Mouse (Mus musculus) hindbrain, embryonic 15.5 days (tissue): Measurements from ENCODE around the gene Bsx. TPM values are rescaled to one million over a fixed set of nuclear protein-coding genes. Genes with fewer than 3 reads are reported as not detected.

Experiments used
- ATAC-seq: fragments of 200-750 bp; cut with Nextera tagmentation; 2 replicates; pipeline ENCODE4 v1.8.0; 2017; ENCODE audit warnings: low read depth, moderate number of reproducible peaks, moderate TSS enrichment; ENCODE audit not compliant: low FRiP score
- H3K27ac ChIP-seq: fragments of 300-500 bp; sonication (generic); replicated peaks from 2 replicates; pipeline ENCODE4 v1.5.1; 2015; ENCODE audit warnings: mild to moderate bottlenecking, inconsistent platforms
- H3K27me3 ChIP-seq: fragments of 300-500 bp; sonication (generic); 2 replicates; pipeline ENCODE4 v1.6.1; 2015; ENCODE audit warnings: control low read depth, inconsistent platforms
- H3K36me3 ChIP-seq: fragments of 300-500 bp; sonication (generic); 2 replicates; pipeline ENCODE4 v1.6.1; 2015; ENCODE audit warnings: control low read depth, inconsistent platforms
- H3K4me1 ChIP-seq: fragments of 300-500 bp; sonication (generic); replicated peaks from 2 replicates; pipeline ENCODE4 v1.6.1; 2015; ENCODE audit warnings: control low read depth, inconsistent platforms
- H3K4me2 ChIP-seq: fragments of 300-500 bp; sonication (generic); 2 replicates; pipeline ENCODE4 v1.6.1; 2015; ENCODE audit warnings: moderate library complexity, mild to moderate bottlenecking, inconsistent platforms
- H3K4me3 ChIP-seq: fragments of 300-500 bp; sonication (generic); 2 replicates; pipeline ENCODE4 v1.5.1; 2015; ENCODE audit warnings: mild to moderate bottlenecking, inconsistent platforms
- H3K9ac ChIP-seq: fragments of 300-500 bp; sonication (generic); 2 replicates; pipeline ENCODE4 v1.6.1; 2015; ENCODE audit warnings: inconsistent platforms
- H3K9me3 ChIP-seq: fragments of 300-500 bp; sonication (generic); 2 replicates; pipeline ENCODE4 v1.6.1; 2016; ENCODE audit warnings: control low read depth, inconsistent platforms
- WGBS: fragments of 180-500 bp; shearing (Covaris S2); methylation state at CpG from one replicate; pipeline ENCODE4 v1.1.7; 2015; 5-methylcytosine and 5-hydroxymethylcytosine counted together
- polyA plus RNA-seq: library from polyadenylated mRNA; unstranded; fragments of >200 nt; fragmentation: Nextera tagmentation; extraction: Ambion mirVana; gene quantifications from 2 replicates; pipeline ENCODE4 v1.2.1, GENCODE M21; 2015

Gene Bsx
- polyA plus RNA-seq, 1 experiment from 2014 or later, result not detected

DNA sequence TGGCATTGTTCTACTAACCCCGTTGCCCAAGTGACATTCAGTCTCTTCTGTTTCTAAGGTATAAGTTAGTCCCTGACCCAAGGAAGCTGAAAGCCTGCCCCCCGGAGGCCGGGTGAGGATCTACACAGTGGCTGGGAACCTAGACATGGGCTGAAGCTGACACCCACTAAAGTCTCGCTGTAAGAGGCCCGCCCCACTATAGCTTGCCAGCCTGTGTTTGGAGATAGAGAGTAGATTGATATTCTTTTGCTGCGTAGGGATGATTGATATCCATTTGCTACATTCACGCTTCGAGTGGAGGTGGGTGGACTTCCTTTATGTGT lies 1.8 kb upstream of the Bsx start:
- Histone ChIP-seq H3K9me3 (no peaks in the 10 kb centered on the region), H3K4me3 (peak overlapping the region; percentile 17; the same call in 1 of the 2 replicates), H3K4me2 (no peak overlapping the region), H3K27ac (no peak overlapping the region), H3K36me3 (no peaks in the 10 kb centered on the region), H3K9ac (no peak overlapping the region), H3K27me3 (peaks cover 83% of the 10 kb centered on the region), H3K4me1 (peaks cover 12% of the 10 kb centered on the region; the same call in 1 of the 2 replicates)
- WGBS, result 4% methylated on average over 8 of the region's 8 CpGs
- ATAC-seq, result no peak

DNA sequence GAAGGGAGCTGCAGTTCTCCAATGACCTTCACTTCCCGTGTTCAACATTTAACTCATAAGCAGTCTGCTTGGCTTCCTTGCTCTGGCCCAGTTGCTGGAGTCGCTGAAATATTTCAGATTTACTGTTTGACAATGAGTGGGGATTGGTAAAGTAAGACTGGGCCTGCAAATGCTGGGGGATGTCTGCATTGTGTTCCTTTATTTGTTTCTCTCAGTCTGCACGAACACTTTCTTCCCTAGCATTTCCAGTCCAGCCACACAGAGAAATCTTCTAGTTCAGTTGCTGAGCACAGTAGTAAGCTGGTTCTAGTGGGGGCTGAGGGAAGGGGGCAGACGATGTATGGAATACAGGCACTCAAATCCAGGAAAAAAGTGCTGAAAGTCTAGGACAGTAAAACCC lies 1.0 kb downstream of the Bsx start:
- Histone ChIP-seq H3K4me1 (peaks cover 23% of the 10 kb centered on the region), H3K9ac (no peak overlapping the region), H3K36me3 (no peaks in the 10 kb centered on the region), H3K27ac (no peak overlapping the region), H3K9me3 (no peaks in the 10 kb centered on the region), H3K4me3 (no peak overlapping the region), H3K4me2 (no peak overlapping the region), H3K27me3 (peaks cover 78% of the 10 kb centered on the region)
- under 1% methylated on average over 4 of the region's 4 CpGs for WGBS
- no peak for ATAC-seq

DNA sequence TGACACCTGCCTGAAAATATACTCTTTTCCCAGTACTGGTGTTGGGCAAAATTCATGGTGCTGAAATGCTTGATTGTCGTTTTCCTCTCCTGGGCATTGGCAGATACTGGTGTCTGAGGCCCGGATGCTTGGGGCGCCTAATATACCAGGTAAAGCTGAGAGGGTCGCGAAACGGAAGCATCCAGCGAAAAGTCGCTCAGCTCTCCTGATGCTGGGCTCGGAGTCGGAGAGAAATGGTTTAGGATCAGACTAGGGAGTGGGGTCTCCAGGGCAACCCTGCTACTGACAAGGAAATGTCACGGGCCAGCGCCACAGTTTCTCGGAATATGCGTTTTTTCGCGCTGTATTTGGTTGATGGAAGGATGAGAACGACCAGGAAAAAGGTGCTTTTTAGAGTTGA lies 1.5 kb downstream of the Bsx start:
- peaks cover 23% of the 10 kb centered on the region for H3K4me1 ChIP-seq
- ATAC-seq, result no peak
- H3K9me3 ChIP-seq, result no peaks in the 10 kb centered on the region
- 1% methylated on average over 17 of the region's 17 CpGs for WGBS
- no peak overlapping the region for H3K4me2 ChIP-seq
- H3K27ac ChIP-seq, result no peak overlapping the region
- H3K27me3 ChIP-seq, result peaks cover 77% of the 10 kb centered on the region
- no peak overlapping the region for H3K4me3 ChIP-seq
- H3K9ac ChIP-seq, result no peak overlapping the region
- H3K36me3 ChIP-seq, result no peaks in the 10 kb centered on the region

DNA sequence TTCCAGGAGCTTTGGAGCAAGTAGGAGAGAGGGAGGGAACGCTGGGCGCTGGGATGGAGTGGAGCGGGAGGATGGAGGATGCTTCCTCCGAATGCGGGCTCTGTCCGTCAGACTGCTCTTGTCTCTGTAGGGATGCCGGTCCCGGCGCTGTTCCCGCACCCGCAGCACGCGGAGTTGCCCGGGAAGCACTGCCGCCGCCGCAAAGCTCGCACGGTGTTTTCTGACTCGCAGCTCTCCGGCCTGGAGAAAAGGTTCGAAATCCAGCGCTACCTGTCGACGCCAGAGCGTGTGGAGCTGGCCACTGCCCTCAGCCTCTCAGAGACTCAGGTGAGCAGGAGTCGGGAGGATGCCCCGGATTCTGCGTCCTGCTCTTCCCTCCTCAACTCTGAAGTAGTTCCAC lies 2.2 kb downstream of the Bsx start:
- ATAC-seq, result no peak
- Histone ChIP-seq H3K4me1 (peaks cover 23% of the 10 kb centered on the region), H3K9me3 (no peaks in the 10 kb centered on the region), H3K27me3 (peaks cover 80% of the 10 kb centered on the region), H3K4me2 (no peak overlapping the region), H3K27ac (no peak overlapping the region), H3K36me3 (no peaks in the 10 kb centered on the region), H3K4me3 (no peak overlapping the region), H3K9ac (no peak overlapping the region)
- WGBS, result 1% methylated on average over 29 of the region's 29 CpGs

DNA sequence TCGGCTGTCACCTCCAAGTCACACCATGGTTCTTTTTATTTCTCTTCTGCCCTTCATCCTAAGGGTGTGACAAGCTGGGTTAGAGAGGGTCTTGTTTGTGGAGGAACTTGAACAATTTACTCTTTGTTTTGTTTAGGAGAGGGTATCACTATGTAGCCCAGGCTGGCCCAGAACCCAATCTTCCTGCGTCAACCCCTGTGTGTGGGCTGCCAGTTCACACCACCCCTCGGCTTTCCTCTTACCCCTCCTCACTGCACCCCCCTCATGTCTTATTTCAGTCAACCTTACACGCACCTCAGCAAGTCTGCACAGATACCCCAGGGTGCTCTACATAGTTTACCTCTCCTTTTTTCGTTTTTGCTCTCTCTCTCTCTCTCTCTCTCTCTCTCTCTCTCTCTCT lies 2.8 kb downstream of the Bsx start:
- Histone ChIP-seq H3K36me3 (no peaks in the 10 kb centered on the region), H3K27ac (no peak overlapping the region), H3K27me3 (peaks cover 80% of the 10 kb centered on the region), H3K9ac (no peak overlapping the region), H3K4me1 (peaks cover 18% of the 10 kb centered on the region), H3K4me2 (no peak overlapping the region), H3K9me3 (no peaks in the 10 kb centered on the region), H3K4me3 (no peak overlapping the region)
- 6% methylated on average over 5 of the region's 5 CpGs for WGBS
- no peak for ATAC-seq

DNA sequence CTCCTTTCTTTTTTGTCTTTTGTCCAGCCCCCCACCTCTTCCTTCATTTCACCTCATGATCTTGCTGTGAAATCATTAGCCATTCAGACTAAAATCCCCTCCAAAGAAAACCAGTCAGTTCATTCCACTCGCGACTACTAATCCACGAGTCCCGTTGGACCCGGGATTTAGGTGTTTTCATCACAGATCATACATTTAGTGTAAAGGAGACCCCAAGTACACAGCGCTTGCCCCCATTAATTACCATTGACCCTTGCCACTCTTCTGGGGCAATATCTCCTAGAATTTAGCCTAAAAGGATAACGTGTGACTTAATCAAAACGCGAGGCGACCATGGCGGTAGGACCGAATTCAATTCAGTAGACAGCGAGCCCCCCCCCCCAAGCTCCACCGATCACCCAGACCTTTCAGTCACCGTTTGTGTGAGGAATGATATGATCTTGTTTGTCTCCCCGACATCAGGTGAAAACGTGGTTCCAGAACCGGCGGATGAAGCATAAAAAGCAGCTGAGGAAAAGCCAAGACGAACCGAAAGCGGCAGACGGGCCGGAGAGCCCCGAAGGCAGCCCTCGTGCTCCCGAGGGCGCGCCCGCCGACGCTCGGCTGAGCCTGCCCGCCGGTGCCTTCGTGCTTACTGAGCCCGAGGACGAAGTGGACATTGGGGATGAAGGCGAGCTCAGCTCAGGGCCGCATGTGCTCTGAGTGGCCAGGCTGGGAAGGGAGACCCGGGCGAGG lies 3.4 kb downstream of the Bsx start:
- Histone ChIP-seq H3K4me3 (0 out of 2 replicates have a peak overlapping the region, but pooled peaks have one; percentile 6), H3K9ac (no peak overlapping the region), H3K4me2 (peak overlapping the region; percentile 16), H3K27me3 (peaks cover 80% of the 10 kb centered on the region), H3K4me1 (peaks cover 14% of the 10 kb centered on the region), H3K27ac (no peak overlapping the region), H3K36me3 (no peaks in the 10 kb centered on the region), H3K9me3 (no peaks in the 10 kb centered on the region)
- WGBS, result 2% methylated on average over 42 of the region's 42 CpGs
- ATAC-seq, result 0 out of 2 replicates have a peak, but pooled peaks have one; percentile 27

DNA sequence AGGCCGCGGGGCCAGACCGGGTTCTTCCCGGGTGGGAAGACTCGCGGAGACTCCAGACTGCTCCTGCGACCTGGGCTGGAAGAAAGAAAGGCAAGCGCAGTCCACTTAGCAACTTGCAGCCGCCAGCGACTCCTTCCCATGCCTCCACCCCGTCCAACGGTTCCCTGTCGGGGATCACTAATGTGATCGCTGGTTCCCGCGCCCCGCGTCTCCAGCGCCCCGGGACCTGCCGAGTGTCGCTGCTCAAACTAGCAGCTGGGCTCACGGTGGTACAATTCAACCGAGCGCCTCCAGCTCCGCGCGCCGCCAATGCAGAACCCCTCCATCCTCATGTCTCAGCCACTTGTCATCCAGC lies 3.9 kb downstream of the Bsx start:
- Histone ChIP-seq H3K4me1 (peaks cover 14% of the 10 kb centered on the region), H3K27ac (no peak overlapping the region), H3K9me3 (no peaks in the 10 kb centered on the region), H3K4me3 (0 out of 2 replicates have a peak overlapping the region, but pooled peaks have one; percentile 6), H3K9ac (no peak overlapping the region), H3K27me3 (peaks cover 80% of the 10 kb centered on the region), H3K36me3 (no peaks in the 10 kb centered on the region), H3K4me2 (peak overlapping the region; percentile 16)
- no peak for ATAC-seq
- under 1% methylated on average over 29 of the region's 29 CpGs for WGBS

DNA sequence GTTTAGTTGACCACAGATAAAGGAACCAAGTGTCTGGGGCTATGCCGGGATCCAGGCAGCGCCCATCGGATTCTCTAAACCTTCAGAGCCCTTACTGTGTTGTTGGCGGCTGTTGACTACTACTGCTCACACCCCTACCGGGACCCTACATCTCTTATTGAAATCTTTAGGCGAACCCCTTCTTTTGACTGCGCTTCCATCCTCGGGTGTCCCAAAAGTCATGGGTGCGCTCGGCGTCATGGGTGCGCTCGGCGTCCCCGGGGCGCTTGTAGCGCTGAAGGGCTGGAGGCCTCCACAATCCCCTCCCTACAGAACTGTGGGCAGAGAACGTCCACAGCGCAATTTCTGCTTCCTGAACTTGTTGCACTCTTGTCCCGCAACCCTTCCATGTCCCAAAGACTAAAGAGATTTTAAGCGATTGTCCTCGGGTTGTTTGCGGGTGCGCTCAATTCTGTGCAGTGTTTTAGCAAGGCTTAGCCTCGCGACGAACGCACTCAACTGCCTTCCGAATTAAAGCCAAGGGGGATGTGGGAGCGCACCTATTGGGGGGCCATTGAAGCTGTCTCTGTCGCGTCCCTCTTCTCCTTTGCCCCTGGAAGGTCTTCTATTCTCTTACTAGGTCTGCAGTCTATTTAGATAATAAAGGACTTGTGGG lies 4.5 kb downstream of the Bsx start:
- H3K27ac ChIP-seq, result no peak overlapping the region
- H3K4me3 ChIP-seq, result no peak overlapping the region
- no peak overlapping the region for H3K4me2 ChIP-seq
- no peak for ATAC-seq
- H3K27me3 ChIP-seq, result peaks cover 79% of the 10 kb centered on the region
- H3K9me3 ChIP-seq, result no peaks in the 10 kb centered on the region
- H3K4me1 ChIP-seq, result peaks cover 14% of the 10 kb centered on the region
- no peaks in the 10 kb centered on the region for H3K36me3 ChIP-seq
- WGBS, result 2% methylated on average over 32 of the region's 32 CpGs
- no peak overlapping the region for H3K9ac ChIP-seq

DNA sequence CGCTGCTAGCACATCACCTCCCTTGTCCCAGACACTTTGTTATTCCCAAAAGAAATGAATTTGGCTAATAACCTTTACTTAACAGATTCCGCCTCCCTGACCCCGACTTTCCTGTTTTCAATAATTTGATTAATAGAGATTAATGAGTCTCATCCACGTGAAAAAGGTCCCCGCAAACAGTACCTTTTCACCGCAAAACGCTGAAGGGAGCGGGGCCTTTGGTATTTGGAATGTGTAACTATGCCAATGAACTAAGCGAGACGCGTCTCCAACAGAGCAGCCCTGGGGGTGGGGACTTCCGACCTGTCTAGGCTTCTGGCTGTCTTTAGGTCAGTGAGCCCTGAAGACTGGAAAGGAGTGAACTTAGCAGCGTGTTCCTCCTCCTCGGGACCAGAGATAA lies 5.1 kb downstream of the Bsx start:
- WGBS, result under 1% methylated on average over 14 of the region's 14 CpGs

DNA sequence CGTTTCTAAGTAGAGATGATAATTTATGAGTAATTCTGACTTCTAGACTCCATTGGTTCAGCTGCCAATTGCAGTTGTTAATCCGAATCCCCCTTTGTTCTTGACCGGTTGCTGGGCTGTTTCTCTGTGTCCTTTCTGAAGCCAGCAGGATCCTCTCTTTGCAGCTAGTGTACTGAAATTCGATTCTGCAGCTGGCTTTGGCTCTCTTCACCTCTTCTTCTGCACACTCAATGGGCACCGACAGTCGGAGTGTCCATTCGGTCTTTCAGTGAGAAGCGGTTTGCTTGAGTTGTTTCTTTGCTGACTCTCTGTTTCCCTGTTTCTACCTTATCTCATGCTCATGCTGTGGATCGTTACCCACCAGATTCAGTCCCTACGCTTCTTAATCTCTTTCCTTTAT lies 11.7 kb downstream of the Bsx start:
- WGBS, result 43% methylated on average over 10 of the region's 10 CpGs
- H3K4me2 ChIP-seq, result no peak overlapping the region
- ATAC-seq, result no peak
- peaks cover 48% of the 10 kb centered on the region for H3K27me3 ChIP-seq
- no peaks in the 10 kb centered on the region for H3K9me3 ChIP-seq
- H3K4me3 ChIP-seq, result no peak overlapping the region
- no peak overlapping the region for H3K9ac ChIP-seq
- no peaks in the 10 kb centered on the region for H3K4me1 ChIP-seq
- no peak overlapping the region for H3K27ac ChIP-seq
- no peaks in the 10 kb centered on the region for H3K36me3 ChIP-seq

More for the DNA sequence above, 5.1 kb downstream of the Bsx start:
- ATAC-seq, result no peak
- Histone ChIP-seq H3K4me2 (no peak overlapping the region), H3K9ac (no peak overlapping the region), H3K4me1 (peaks cover 14% of the 10 kb centered on the region), H3K27me3 (peaks cover 75% of the 10 kb centered on the region), H3K4me3 (no peak overlapping the region), H3K9me3 (no peaks in the 10 kb centered on the region), H3K27ac (no peak overlapping the region), H3K36me3 (no peaks in the 10 kb centered on the region)

DNA sequence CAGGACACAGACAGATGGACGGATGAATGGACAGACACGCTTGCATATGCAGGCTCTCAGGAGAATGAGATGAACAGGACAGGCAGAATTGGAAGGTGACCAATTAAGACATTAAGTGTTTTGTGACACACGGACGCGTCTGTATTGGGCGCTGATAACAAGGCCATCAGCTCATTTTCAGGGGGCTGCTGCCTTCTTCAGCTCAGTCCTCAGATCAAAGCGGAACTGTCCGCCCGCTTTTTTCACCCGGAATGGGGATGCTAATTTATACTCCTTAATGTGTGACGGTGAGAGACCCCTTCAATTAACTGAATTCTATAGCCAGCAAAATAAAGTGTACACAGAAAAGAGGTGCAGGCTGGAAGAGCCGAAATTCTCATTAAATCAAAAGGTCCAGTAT lies 15.5 kb downstream of the Bsx start:
- peaks cover 24% of the 10 kb centered on the region for H3K27me3 ChIP-seq
- H3K4me2 ChIP-seq, result no peak overlapping the region
- no peak overlapping the region for H3K9ac ChIP-seq
- no peak for ATAC-seq
- no peaks in the 10 kb centered on the region for H3K4me1 ChIP-seq
- WGBS, result 42% methylated on average over 12 of the region's 12 CpGs
- no peak overlapping the region for H3K4me3 ChIP-seq
- no peaks in the 10 kb centered on the region for H3K36me3 ChIP-seq
- no peaks in the 10 kb centered on the region for H3K9me3 ChIP-seq
- H3K27ac ChIP-seq, result no peak overlapping the region

DNA sequence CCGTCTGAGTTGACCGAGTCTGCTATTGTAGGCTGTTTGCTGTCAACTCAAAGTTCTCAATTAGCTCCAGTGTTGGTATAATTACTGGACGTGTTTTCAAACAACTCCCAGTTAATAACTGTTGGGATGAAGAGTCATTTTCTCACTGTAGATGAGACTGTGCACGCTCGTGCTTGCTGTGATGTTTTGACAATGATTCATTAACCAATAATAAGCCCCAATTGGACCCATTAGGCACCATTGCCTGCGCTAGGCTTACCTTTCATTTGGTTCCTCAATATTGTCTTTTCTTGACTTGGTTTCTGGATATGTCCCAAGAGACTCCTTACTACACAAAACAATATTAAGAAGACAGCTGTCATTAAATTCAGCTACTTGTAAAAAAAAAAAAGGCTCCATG lies 18.5 kb downstream of the Bsx start:
- 65% methylated on average over 6 of the region's 6 CpGs for WGBS
- Histone ChIP-seq H3K9ac (no peak overlapping the region), H3K4me2 (no peak overlapping the region), H3K27me3 (peaks cover 8% of the 10 kb centered on the region; the same call in 1 of the 2 replicates), H3K4me3 (no peak overlapping the region), H3K36me3 (no peaks in the 10 kb centered on the region), H3K4me1 (no peaks in the 10 kb centered on the region), H3K27ac (no peak overlapping the region), H3K9me3 (no peaks in the 10 kb centered on the region)
- no peak for ATAC-seq
